Mouse (Mus musculus) small intestine, adult 2 months (tissue): ENCODE measurements at regions not wholly inside any gene's neighbourhood (a gene's known extent, or its start where the extent isn't known, plus 50 kb on each side); places are given as distances from the start of the nearest gene placed in this dataset.

Source experiments
- H3K27ac ChIP-seq: fragments of 200-500 bp; 2 replicates; pipeline ENCODE4 v1.5.1; 2012; ENCODE audit warnings: low read depth, low read length, control low read depth, inconsistent platforms; ENCODE audit not compliant: insufficient read depth
- H3K27me3 ChIP-seq: fragments of 200-500 bp; 2 replicates; pipeline ENCODE4 v1.6.1; 2012; ENCODE audit warnings: mild to moderate bottlenecking, moderate library complexity, low read length, inconsistent platforms; ENCODE audit not compliant: control insufficient read depth, insufficient read depth
- H3K36me3 ChIP-seq: fragments of 200-500 bp; 2 replicates; pipeline ENCODE4 v1.6.1; 2012; ENCODE audit warnings: mild to moderate bottlenecking, low read length, control low read depth, inconsistent platforms; ENCODE audit not compliant: control insufficient read depth, insufficient read depth
- H3K4me1 ChIP-seq: fragments of 200-500 bp; 2 replicates; pipeline ENCODE4 v1.6.1; 2012; ENCODE audit warnings: low read length, inconsistent platforms, mixed read lengths; ENCODE audit not compliant: control insufficient read depth, insufficient read depth, insufficient read length
- H3K4me3 ChIP-seq: fragments of 200-500 bp; 2 replicates; pipeline ENCODE4 v1.5.1; 2012; ENCODE audit warnings: low read depth, mild to moderate bottlenecking, control low read depth, inconsistent platforms, low read length, moderate library complexity
- CTCF ChIP-seq: fragments of 200-500 bp; IDR thresholded peaks from 2 replicates; pipeline ENCODE4 v1.5.1; 2012; ENCODE audit warnings: low read depth, mild to moderate bottlenecking, control low read depth, inconsistent platforms, low read length, moderate library complexity, mixed read lengths; ENCODE audit not compliant: insufficient replicate concordance, insufficient read length; ENCODE audit errors: extremely low read depth
- POLR2A ChIP-seq: fragments of 200-500 bp; IDR thresholded peaks from 2 replicates; pipeline ENCODE4 v1.6.1; 2012; ENCODE audit warnings: low read depth, mild to moderate bottlenecking, control low read depth, inconsistent platforms, low read length, moderate library complexity
- WGBS: fragments of 180-500 bp; shearing (Covaris S2); methylation state at CpG from one replicate; pipeline ENCODE4 v1.1.7; 2018; 5-methylcytosine and 5-hydroxymethylcytosine counted together

GRCm38 (mm10) chr11:65375361-65375760 lies 105.6 kb upstream of the Myocd start:
- H3K36me3 ChIP-seq: no peaks in the 10 kb centered on the region
- H3K4me3 ChIP-seq: no peak overlapping the region
- 73% methylated on average over 5 of the region's 5 CpGs for WGBS
- H3K27me3 ChIP-seq: no peaks in the 10 kb centered on the region
- no peak overlapping the region for H3K27ac ChIP-seq
- TF ChIP-seq POLR2A: no peak
- TF ChIP-seq CTCF: no peak
- H3K4me1 ChIP-seq: no peaks in the 10 kb centered on the region

GRCm38 (mm10) chr11:65373136-65373535 lies 103.3 kb upstream of the Myocd start:
- H3K36me3 ChIP-seq: no peaks in the 10 kb centered on the region
- H3K4me1 ChIP-seq: no peaks in the 10 kb centered on the region
- H3K27ac ChIP-seq: no peak overlapping the region
- TF ChIP-seq CTCF (no peak), POLR2A (no peak)
- H3K4me3 ChIP-seq: no peak overlapping the region
- 82% methylated on average over 4 of the region's 4 CpGs for WGBS
- H3K27me3 ChIP-seq: no peaks in the 10 kb centered on the region

- TF ChIP-seq POLR2A (no peak), CTCF (no peak)
- 78% methylated on average over 9 of the region's 9 CpGs for WGBS
- H3K27ac ChIP-seq: no peak overlapping the region
These were observed 102.6 kb upstream of the Myocd start for GRCm38 (mm10) chr11:65372309-65372811.

GRCm38 (mm10) chr11:65367825-65368224 lies 98.0 kb upstream of the Myocd start:
- H3K36me3 ChIP-seq: no peaks in the 10 kb centered on the region
- H3K27me3 ChIP-seq: no peaks in the 10 kb centered on the region
- 45% methylated on average over 5 of the region's 5 CpGs for WGBS
- peaks cover 2% of the 10 kb centered on the region; the same call in 1 of the 2 replicates for H3K4me1 ChIP-seq
- no peak overlapping the region for H3K27ac ChIP-seq
- H3K4me3 ChIP-seq: no peak overlapping the region
- TF ChIP-seq POLR2A (no peak), CTCF (no peak)

More at GRCm38 (mm10) chr11:65372309-65372811, 102.6 kb upstream of the Myocd start:
- Histone ChIP-seq H3K4me1 (no peaks in the 10 kb centered on the region), H3K27me3 (no peaks in the 10 kb centered on the region), H3K36me3 (no peaks in the 10 kb centered on the region), H3K4me3 (no peak overlapping the region)

DNA sequence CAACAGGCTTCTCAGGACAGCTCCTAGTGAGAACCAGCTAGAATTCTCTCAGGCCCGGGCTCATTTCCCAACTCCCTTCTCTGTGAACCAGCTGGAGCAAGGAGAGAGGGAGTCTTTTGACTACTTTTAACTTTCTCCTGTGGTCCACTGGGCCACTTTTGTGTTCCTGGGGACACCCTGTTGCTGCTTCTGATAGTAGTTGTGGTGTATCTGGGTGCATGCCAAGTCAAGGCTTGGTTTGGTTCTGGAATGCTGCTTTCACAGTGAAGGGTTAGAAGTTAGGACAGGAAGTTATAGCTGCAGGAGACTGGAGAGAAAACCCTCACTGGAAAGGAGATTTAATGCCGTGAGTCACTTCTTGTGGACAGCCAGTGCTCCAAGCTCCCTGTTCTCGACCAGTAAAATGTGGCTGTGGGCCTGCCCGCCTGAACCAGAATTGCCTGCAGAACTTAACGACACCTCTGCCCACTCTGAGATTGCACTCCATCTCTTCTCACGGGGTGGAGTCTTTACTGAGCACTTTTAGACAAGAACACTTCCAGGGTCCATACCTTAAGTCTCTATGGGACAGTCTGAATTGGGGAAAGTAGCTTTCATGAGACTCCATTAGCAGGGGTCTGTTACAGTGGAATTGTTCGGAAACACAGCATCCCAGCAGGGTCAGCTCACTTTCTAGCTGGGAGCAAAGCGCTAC lies 97.0 kb upstream of the Myocd start:
- no peak for TF ChIP-seq POLR2A
- TF ChIP-seq CTCF: no peak
- no peaks in the 10 kb centered on the region for H3K27me3 ChIP-seq
- H3K27ac ChIP-seq: no peak overlapping the region
- no peaks in the 10 kb centered on the region for H3K36me3 ChIP-seq
- no peak overlapping the region for H3K4me3 ChIP-seq
- WGBS: 59% methylated on average over 8 of the region's 8 CpGs
- H3K4me1 ChIP-seq: peaks cover 2% of the 10 kb centered on the region; the same call in 1 of the 2 replicates

DNA sequence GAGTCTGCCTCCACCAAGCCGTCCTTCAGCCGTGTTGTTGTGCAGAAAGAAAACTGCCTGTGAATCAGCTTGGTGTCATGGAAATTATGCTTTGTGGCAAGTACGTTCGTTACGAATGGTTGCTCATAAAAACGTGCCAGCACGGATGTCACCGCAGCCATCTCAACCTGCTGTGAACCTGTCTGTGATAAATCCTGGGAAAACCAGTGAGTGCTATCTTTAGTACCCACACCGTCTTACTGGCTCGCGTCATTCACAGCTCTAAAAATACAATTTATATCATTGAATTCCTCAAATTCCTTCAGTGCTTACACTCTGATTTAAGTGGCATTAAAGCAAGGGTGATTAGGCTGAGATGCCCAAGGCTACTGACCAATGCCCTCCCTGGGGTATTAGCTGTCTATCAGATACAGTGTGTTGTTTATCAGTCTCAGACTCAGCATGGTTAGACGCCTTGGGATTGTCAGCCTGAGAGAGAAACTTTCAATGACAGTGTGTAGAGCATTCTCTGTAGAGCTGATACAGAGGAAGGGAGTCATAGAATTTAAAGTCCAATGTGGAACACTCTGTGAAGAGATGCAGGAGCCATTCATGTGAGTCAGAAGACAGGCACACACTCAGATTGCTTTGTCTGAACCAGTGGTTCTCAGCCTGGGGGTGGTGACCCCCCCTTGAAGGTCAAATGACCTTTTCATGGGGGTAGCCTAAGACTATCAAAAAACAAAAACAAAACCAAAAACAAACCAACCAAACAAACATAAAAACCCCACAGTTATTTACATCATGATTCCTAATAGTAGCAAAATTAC lies 96.2 kb upstream of the Myocd start:
- no peak overlapping the region for H3K4me3 ChIP-seq
- H3K27me3 ChIP-seq: no peaks in the 10 kb centered on the region
- WGBS: 74% methylated on average over 12 of the region's 12 CpGs
- H3K36me3 ChIP-seq: no peaks in the 10 kb centered on the region
- no peak for TF ChIP-seq POLR2A
- TF ChIP-seq CTCF: no peak
- H3K27ac ChIP-seq: no peak overlapping the region
- H3K4me1 ChIP-seq: peaks cover 2% of the 10 kb centered on the region; the same call in 1 of the 2 replicates

DNA sequence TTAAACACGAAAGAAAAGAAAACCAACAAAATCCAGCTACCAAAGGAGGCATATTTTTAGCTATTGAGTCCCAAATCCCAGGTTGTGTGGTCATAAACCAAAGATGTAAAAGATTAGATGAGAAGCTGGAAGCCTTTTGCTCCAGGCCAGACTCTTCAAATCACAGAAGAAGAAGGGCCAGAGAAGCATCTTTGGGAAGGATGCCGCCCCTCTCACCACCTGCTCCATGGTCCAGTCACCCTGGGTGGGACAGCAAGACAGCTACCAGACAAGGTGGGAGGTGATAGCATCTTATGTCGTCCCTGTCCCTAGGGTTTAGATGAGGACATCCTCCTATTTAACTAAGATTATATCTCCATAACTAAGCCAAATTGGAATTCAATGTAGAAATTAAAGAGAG lies 95.1 kb upstream of the Myocd start:
- TF ChIP-seq POLR2A: no peak
- TF ChIP-seq CTCF: no peak
- Histone ChIP-seq H3K27me3 (no peaks in the 10 kb centered on the region), H3K27ac (no peak overlapping the region), H3K36me3 (no peaks in the 10 kb centered on the region), H3K4me1 (peaks cover 2% of the 10 kb centered on the region; the same call in 1 of the 2 replicates), H3K4me3 (no peak overlapping the region)
- WGBS: 73% methylated on average over 3 of the region's 3 CpGs
